Comparison of ENCODE assay signal across 9 mouse cellular contexts in the genomic region with DNA sequence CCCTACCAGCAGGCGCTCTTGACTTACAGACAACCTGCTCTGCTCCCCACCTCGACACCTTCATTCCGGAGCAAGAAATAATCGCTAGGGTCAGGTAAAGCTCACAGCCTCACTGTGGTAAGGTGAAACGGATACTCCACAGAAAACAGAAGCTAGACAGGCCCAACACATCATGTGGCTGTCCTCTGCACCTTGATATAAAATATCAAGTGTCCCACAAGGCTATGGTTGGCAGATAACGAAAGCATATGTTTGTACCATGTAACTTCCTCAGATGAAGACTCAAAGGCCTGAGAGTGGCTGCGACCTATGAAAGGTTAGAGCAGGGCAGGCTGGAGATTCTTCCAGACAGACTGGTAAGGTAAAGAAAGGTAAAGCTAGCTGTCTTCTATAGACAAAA. TPM values are rescaled to one million over a fixed set of nuclear protein-coding genes. Genes with fewer than 3 reads are reported as not detected.
DNase-seq lines count a peak whose midpoint lies in the region; ATAC-seq lines count a peak whose summit lies in the region.
"Had no signal": no experiment of that assay in that cellular context is flagged by ENCODE, and none has a peak within 500 bp of the region (broad histone marks: within the 10 kb centered on the region; RNA-seq: fewer than 3 reads in every experiment).

No protein-coding gene starts in this region.

- H3K9me3 ChIP-seq in lung, embryonic 15.5 days = no peaks in the 10 kb centered on the region
- H3K9me3 ChIP-seq in forebrain, embryonic 12.5 days = no peaks in the 10 kb centered on the region
- no peaks in the 10 kb centered on the region for H3K9me3 ChIP-seq in neural tube, embryonic 14.5 days (ENCODE audit: control insufficient read depth, low read length)

- no peak overlapping the region for H3K9ac ChIP-seq in lung, embryonic 15.5 days
- peak overlapping the region; percentile 90; the same call in 1 of the 2 replicates for H3K9ac ChIP-seq in forebrain, embryonic 12.5 days
- no peak overlapping the region for H3K9ac ChIP-seq in neural tube, embryonic 14.5 days (replicated peaks; ENCODE audit: low read depth, low read length)

- peak overlapping the region; percentile 71 for H3K4me2 ChIP-seq in lung, embryonic 15.5 days
- peak overlapping the region; percentile 85 for H3K4me2 ChIP-seq in forebrain, embryonic 12.5 days
- peak overlapping the region; percentile 96; the same call in 1 of the 2 replicates for H3K4me2 ChIP-seq in neural tube, embryonic 14.5 days (ENCODE audit: low read depth, low read length)

- H3K4me1 ChIP-seq in lung, embryonic 15.5 days = peaks cover 13% of the 10 kb centered on the region
- H3K4me1 ChIP-seq in forebrain, embryonic 12.5 days = peaks cover 22% of the 10 kb centered on the region
- peaks cover 16% of the 10 kb centered on the region for H3K4me1 ChIP-seq in neural tube, embryonic 14.5 days (ENCODE audit: control insufficient read depth, insufficient read depth, low read length)

- no peak overlapping the region for H3K4me3 ChIP-seq in lung, embryonic 15.5 days
- 0 out of 2 replicates have a peak overlapping the region, but pooled peaks have one; percentile 88 for H3K4me3 ChIP-seq in forebrain, embryonic 12.5 days (replicated peaks)
- H3K4me3 ChIP-seq in neural tube, embryonic 14.5 days (ENCODE audit: low read depth, low read length) = no peak overlapping the region

- WGBS in lung, embryonic 15.5 days = 82% methylated on average over 7 of the region's 7 CpGs
- 88% methylated on average over 7 of the region's 7 CpGs for WGBS in forebrain, embryonic 12.5 days
- WGBS in neural tube, embryonic 14.5 days = 95% methylated on average over 7 of the region's 7 CpGs

- no peak overlapping the region for H3K27ac ChIP-seq in lung, embryonic 15.5 days
- H3K27ac ChIP-seq in forebrain, embryonic 12.5 days = no peak overlapping the region
- no peak overlapping the region for H3K27ac ChIP-seq in neural tube, embryonic 14.5 days (ENCODE audit: low read depth, low read length)

- H3K27me3 ChIP-seq in lung, embryonic 15.5 days = 0 out of 2 replicates have a peak, but pooled peaks cover 3% of the 10 kb centered on the region
- H3K27me3 ChIP-seq in forebrain, embryonic 12.5 days = 0 out of 2 replicates have a peak, but pooled peaks cover 12% of the 10 kb centered on the region
- no peaks in the 10 kb centered on the region for H3K27me3 ChIP-seq in neural tube, embryonic 14.5 days (ENCODE audit: control insufficient read depth, insufficient read depth, low read length)

- H3K36me3 ChIP-seq in lung, embryonic 15.5 days = peaks cover 3% of the 10 kb centered on the region; the same call in 1 of the 2 replicates
- peaks cover 9% of the 10 kb centered on the region; the same call in 1 of the 2 replicates for H3K36me3 ChIP-seq in forebrain, embryonic 12.5 days (replicated peaks)
- no peaks in the 10 kb centered on the region for H3K36me3 ChIP-seq in neural tube, embryonic 14.5 days (ENCODE audit: control insufficient read depth, insufficient read depth, low read length)

- ATAC-seq in lung, embryonic 15.5 days (ENCODE audit: borderline replicate concordance, extremely low read depth, low FRiP score, low TSS enrichment) = no peak
- no peak for ATAC-seq in forebrain, embryonic 12.5 days (ENCODE audit: low FRiP score)
- ATAC-seq in neural tube, embryonic 14.5 days (ENCODE audit: low read depth) = no peak

- no peak for DNase-seq in lung, postnatal 36 days
- DNase-seq in liver = peak; percentile 11
- DNase-seq in testis, postnatal 10 days (ENCODE audit: low spot score) = no peak
- no peak for DNase-seq in adrenal gland, postnatal 36 days
- no peak for DNase-seq in adrenal gland, adult 8-10 months
- DNase-seq: thymus, postnatal 14 days had no signal

RNA-seq across cellular contexts. Expression of a gene that starts 4.5 kb away (rescaled TPM):
- 35.7 and 39.0 TPM in 2 replicates for polyA plus RNA-seq in lung, embryonic 15.5 days (2015; fragmentation: Nextera tagmentation; extraction: Ambion mirVana)
- polyA plus RNA-seq in forebrain, embryonic 12.5 days (2016; fragmentation: Nextera tagmentation; extraction: Ambion mirVana) = 48.1 and 48.6 TPM in 2 replicates
- 61.9 and 70.6 TPM in 2 replicates for polyA plus RNA-seq in neural tube, embryonic 14.5 days (2014; fragmentation: Nextera tagmentation; extraction: Ambion mirVana)
- 10 to 100 TPM; 31.8 to 38.2 TPM for total RNA-seq in adrenal gland, postnatal 36 days (2021)
- 10 to 100 TPM; 37.2 to 41.8 (median 39.0) TPM for total RNA-seq in adrenal gland, adult 8-10 months (2022)

RNA-seq across cellular contexts. Expression of a gene that starts 37.7 kb away (rescaled TPM):
- polyA plus RNA-seq in lung, embryonic 15.5 days (2015; fragmentation: Nextera tagmentation; extraction: Ambion mirVana) = 1.6 and 1.9 TPM in 2 replicates
- polyA plus RNA-seq in forebrain, embryonic 12.5 days (2016; fragmentation: Nextera tagmentation; extraction: Ambion mirVana) = 9.5 and 11.3 TPM in 2 replicates
- polyA plus RNA-seq in neural tube, embryonic 14.5 days (2014; fragmentation: Nextera tagmentation; extraction: Ambion mirVana) = 23.4 and 26.7 TPM in 2 replicates
- total RNA-seq in adrenal gland, postnatal 36 days (2021) = 1 to 10 TPM in 1 of 2 experiments, under 1 TPM in 1; 0.23 to 1.6 TPM
- 1 to 10 TPM in 3 of 4 experiments, under 1 TPM in 1; 0.65 to 1.4 (median 1.1) TPM for total RNA-seq in adrenal gland, adult 8-10 months (2022)
